Mouse (Mus musculus): ENCODE measurements at regions not wholly inside any gene's neighbourhood (a gene's known extent, or its start where the extent isn't known, plus 50 kb on each side); places are given as distances from the start of the nearest gene placed in this dataset.

DNA sequence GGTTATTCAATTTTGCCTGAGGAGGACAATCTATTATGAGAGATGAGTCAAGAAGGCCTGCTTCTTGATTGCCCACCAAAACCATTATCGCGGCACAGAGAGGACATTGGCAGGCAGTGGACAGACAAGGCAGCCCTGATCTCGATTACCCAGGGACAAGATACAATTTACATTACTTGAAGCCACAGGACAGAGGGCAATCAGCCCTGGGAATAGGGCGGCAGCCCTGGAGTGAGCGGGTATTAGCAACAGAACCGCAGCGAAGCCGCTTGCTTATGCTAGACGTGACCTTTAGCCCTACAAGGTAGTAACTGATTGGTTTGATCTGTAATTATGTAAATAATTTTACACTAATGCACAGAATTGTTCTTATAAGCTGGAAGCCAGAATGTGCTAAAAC lies 586.0 kb upstream of the Pitx2 start:
- Histone ChIP-seq H3K4me1 (ENCODE audit: control insufficient read depth, insufficient read depth, low read length) (no peaks in the 10 kb centered on the region), H3K27me3 (ENCODE audit: control insufficient read depth, insufficient read depth, low read length) (no peaks in the 10 kb centered on the region), H3K36me3 (ENCODE audit: control insufficient read depth, insufficient read depth, low read length) (no peaks in the 10 kb centered on the region), H3K27ac (ENCODE audit: low read length) (no peak overlapping the region), H3K4me3 (replicated peaks; ENCODE audit: low read length) (no peak overlapping the region), H3K4me2 (ENCODE audit: low read depth, low read length) (no peak overlapping the region), H3K9me3 (replicated peaks; ENCODE audit: control insufficient read depth, low read length) (no peaks in the 10 kb centered on the region), H3K9ac (ENCODE audit: low read length) (no peak overlapping the region)
- no peak for ATAC-seq (ENCODE audit: insufficient read depth, low FRiP score)
- 76% methylated on average over 9 of the region's 9 CpGs for WGBS

DNA sequence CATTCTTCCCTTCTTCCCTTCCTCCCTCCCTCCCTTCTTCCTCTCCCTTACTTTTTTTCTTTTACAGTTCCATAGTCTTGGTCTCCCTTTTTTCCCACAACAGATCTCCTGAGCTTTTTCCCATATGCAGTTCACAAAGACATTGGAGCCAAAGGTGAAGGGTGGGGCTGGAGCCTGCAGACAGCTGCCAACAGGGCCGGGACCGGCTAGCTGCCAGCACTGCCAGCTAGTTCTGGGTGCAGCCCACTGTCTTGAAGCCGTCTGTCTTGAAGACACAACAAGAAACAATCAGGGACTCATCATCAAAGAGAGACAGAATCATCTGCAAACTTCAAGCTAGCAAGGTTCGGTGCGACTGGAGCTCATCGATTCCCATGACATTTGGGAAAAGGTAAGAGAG lies 588.9 kb upstream of the Pitx2 start:
- WGBS, result 75% methylated on average over 6 of the region's 6 CpGs

DNA sequence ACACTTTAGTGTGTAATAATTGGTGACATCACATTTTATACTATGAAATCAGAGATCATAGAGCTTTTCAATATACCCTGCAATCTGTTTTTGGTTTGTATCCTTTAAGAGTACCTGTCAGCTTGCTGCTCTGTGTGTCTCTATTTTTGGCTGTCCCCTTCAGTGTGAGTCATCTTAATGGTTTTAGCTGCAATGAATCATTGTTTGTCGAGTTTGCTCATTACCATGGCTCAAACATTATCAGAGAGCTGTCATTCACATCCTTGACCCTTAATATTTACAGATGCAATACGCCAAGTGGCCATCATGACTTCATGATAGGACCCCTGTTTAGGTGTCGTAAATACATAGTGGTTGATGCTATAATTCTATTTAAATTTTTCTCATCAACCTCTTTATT lies 591.0 kb upstream of the Pitx2 start:
- Histone ChIP-seq H3K27me3 (ENCODE audit: control insufficient read depth, insufficient read depth, low read length) (no peaks in the 10 kb centered on the region), H3K27ac (ENCODE audit: low read length) (no peak overlapping the region), H3K9ac (ENCODE audit: low read length) (no peak overlapping the region), H3K4me3 (replicated peaks; ENCODE audit: low read length) (no peak overlapping the region), H3K36me3 (ENCODE audit: control insufficient read depth, insufficient read depth, low read length) (no peaks in the 10 kb centered on the region), H3K4me2 (ENCODE audit: low read depth, low read length) (no peak overlapping the region), H3K9me3 (replicated peaks; ENCODE audit: control insufficient read depth, low read length) (no peaks in the 10 kb centered on the region), H3K4me1 (ENCODE audit: control insufficient read depth, insufficient read depth, low read length) (no peaks in the 10 kb centered on the region)
- 52% methylated on average over 3 of the region's 3 CpGs for whole genome bisulfite sequencing
- no peak for ATAC-seq (ENCODE audit: insufficient read depth, low FRiP score)

More for the DNA sequence above, 588.9 kb upstream of the Pitx2 start:
- no peaks in the 10 kb centered on the region for H3K36me3 ChIP-seq (ENCODE audit: control insufficient read depth, insufficient read depth, low read length)
- no peaks in the 10 kb centered on the region for H3K9me3 ChIP-seq (replicated peaks; ENCODE audit: control insufficient read depth, low read length)
- H3K4me3 ChIP-seq (replicated peaks; ENCODE audit: low read length), result no peak overlapping the region
- no peak for ATAC-seq (ENCODE audit: insufficient read depth, low FRiP score)
- H3K27ac ChIP-seq (ENCODE audit: low read length), result no peak overlapping the region
- H3K9ac ChIP-seq (ENCODE audit: low read length), result no peak overlapping the region
- H3K27me3 ChIP-seq (ENCODE audit: control insufficient read depth, insufficient read depth, low read length), result no peaks in the 10 kb centered on the region
- H3K4me1 ChIP-seq (ENCODE audit: control insufficient read depth, insufficient read depth, low read length), result no peaks in the 10 kb centered on the region
- no peak overlapping the region for H3K4me2 ChIP-seq (ENCODE audit: low read depth, low read length)

DNA sequence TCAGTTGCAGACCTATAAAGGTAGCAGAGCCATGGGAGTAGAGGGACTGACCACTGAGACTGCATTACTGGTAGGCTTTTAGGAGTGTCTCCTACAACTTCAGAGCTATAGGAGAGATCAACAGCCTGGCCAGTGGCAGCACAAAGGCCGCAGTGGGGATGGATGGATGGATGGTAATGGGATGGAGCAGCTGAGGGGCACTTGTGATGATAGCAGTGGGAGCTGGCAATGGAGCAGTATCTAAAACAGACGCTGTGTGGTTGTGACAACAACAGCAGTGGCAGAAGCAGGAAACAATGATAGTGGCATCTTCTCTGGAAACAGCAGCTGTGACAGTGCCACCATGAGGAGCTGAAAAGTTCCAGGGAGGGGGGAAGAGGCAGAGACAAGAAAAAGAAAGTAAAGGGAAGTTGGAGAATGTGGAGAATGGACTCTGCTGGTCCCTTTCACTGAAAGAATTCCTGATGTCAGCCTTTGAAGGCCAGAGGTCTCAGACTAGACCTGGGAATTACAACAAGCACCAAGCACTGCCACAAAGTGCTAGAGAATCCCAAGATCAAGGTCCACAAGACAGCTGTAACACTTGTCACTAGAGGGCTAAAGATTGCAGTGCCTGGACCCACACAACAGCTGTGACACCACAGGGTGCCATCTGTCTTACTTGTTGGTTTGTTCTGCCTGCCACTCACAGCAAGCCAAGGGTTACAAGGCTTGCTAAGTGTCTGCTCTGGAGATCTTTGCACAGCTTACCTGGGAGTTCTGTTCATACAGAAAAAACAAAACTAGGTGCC lies 624.1 kb upstream of the Pitx2 start:
- H3K4me3 ChIP-seq (replicated peaks; ENCODE audit: low read length), result no peak overlapping the region
- no peak overlapping the region for H3K4me2 ChIP-seq (ENCODE audit: low read depth, low read length)
- no peaks in the 10 kb centered on the region for H3K4me1 ChIP-seq (ENCODE audit: control insufficient read depth, insufficient read depth, low read length)
- H3K27ac ChIP-seq (ENCODE audit: low read length), result no peak overlapping the region
- no peak for ATAC-seq (ENCODE audit: insufficient read depth, low FRiP score)
- WGBS, result 73% methylated on average over 2 of the region's 2 CpGs
- H3K36me3 ChIP-seq (ENCODE audit: control insufficient read depth, insufficient read depth, low read length), result no peaks in the 10 kb centered on the region
- H3K27me3 ChIP-seq (ENCODE audit: control insufficient read depth, insufficient read depth, low read length), result no peaks in the 10 kb centered on the region
- no peaks in the 10 kb centered on the region for H3K9me3 ChIP-seq (replicated peaks; ENCODE audit: control insufficient read depth, low read length)
- no peak overlapping the region for H3K9ac ChIP-seq (ENCODE audit: low read length)

DNA sequence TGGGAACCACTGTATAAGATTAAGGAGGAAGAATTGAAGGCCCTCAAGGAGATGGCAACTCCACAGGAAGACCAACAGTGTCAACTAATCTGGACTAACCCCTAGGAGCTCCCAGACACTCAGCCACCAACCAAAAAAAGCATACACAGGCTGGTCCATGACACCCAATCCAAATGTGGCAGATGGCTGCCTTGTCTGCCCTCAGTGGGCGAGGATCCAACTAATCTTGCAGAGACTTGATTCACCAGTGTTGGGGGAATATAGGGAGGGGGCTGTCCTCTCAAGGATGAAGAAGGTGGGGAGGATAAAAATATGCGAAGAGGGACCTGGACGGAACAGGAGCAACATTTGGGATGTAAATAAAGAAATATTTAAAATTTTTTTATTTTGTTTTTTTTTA lies 629.1 kb upstream of the Pitx2 start:
- no peak overlapping the region for H3K27ac ChIP-seq (ENCODE audit: low read length)
- H3K4me2 ChIP-seq (ENCODE audit: low read depth, low read length), result no peak overlapping the region
- H3K36me3 ChIP-seq (ENCODE audit: control insufficient read depth, insufficient read depth, low read length), result no peaks in the 10 kb centered on the region
- 83% methylated on average over 3 of the region's 3 CpGs for WGBS
- ATAC-seq (ENCODE audit: insufficient read depth, low FRiP score), result no peak
- no peak overlapping the region for H3K4me3 ChIP-seq (replicated peaks; ENCODE audit: low read length)
- H3K27me3 ChIP-seq (ENCODE audit: control insufficient read depth, insufficient read depth, low read length), result no peaks in the 10 kb centered on the region
- no peaks in the 10 kb centered on the region for H3K9me3 ChIP-seq (replicated peaks; ENCODE audit: control insufficient read depth, low read length)
- H3K9ac ChIP-seq (ENCODE audit: low read length), result no peak overlapping the region
- no peaks in the 10 kb centered on the region for H3K4me1 ChIP-seq (ENCODE audit: control insufficient read depth, insufficient read depth, low read length)

DNA sequence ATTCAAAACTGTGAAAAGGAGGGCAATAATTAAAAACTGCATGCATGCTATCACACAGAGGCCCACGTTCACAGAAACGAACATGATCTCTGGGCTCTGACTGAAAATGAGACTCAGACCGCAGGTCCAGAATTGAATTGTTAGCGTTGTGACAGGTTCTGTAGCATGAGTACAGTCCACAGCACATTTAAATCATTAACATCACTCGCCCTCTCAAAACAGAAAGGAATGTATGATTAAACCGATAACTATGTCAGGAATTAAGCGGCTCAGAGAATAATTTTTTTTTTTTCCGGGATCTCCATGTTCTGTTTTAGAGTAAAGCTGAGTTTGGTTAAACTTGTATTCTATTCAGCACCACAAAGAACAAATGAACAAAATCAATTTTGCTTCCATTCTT lies 634.3 kb upstream of the Pitx2 start:
- Histone ChIP-seq H3K4me3 (replicated peaks; ENCODE audit: low read length) (no peak overlapping the region), H3K36me3 (ENCODE audit: control insufficient read depth, insufficient read depth, low read length) (no peaks in the 10 kb centered on the region), H3K4me1 (ENCODE audit: control insufficient read depth, insufficient read depth, low read length) (no peaks in the 10 kb centered on the region), H3K4me2 (ENCODE audit: low read depth, low read length) (no peak overlapping the region), H3K9me3 (replicated peaks; ENCODE audit: control insufficient read depth, low read length) (no peaks in the 10 kb centered on the region), H3K9ac (ENCODE audit: low read length) (no peak overlapping the region), H3K27ac (ENCODE audit: low read length) (no peak overlapping the region), H3K27me3 (ENCODE audit: control insufficient read depth, insufficient read depth, low read length) (no peaks in the 10 kb centered on the region)
- ATAC-seq (ENCODE audit: insufficient read depth, low FRiP score), result no peak
- 58% methylated on average over 8 of the region's 8 CpGs for WGBS

DNA sequence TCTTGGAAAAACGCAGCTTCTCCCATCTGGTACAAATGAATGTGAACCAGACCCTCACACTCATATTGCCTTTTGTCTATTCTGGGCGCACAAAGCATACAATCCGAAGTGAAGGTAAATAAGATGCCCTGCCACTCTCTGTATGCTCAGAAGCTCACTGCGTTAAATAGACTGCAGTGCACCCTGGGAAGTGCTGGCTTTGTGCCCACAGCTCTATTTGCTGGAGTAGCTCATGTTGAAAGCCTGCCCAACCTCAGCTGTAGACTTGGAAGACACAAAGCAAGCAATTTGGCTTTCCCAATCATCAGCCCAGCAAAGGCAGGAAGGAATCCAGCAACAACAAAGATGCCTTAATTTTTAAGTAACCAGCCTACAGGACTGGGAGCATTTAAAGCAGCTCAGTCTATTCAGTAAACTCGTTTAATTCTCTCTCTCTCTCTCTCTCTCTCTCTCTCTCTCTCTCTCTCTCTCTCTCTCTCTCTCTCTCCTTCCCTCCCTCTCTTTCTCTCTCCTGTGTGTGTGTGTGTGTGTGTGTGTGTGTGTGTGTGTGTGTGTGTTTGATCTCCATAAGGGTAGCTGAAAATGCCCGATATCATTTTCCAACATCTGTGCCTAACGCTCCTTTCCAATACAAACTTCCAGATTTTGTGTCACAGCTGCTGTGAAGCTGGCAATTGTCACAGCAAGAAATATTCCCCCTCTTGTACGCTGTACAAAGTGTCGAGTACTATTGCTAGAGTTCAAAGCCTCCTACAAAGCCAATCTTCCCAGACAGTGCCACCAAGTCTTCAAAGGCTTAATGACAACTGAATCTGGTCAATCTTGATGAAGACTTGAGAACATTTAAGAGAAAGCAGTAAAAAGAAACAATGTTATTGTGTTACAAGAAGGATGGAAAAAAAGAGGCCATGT lies 650.5 kb upstream of the Fam241a start:
- H3K9me3 ChIP-seq (replicated peaks; ENCODE audit: control insufficient read depth, low read length), result no peaks in the 10 kb centered on the region
- ATAC-seq (ENCODE audit: insufficient read depth, low FRiP score), result peak; percentile 69
- no peak overlapping the region for H3K9ac ChIP-seq (ENCODE audit: low read length)
- no peaks in the 10 kb centered on the region for H3K4me1 ChIP-seq (ENCODE audit: control insufficient read depth, insufficient read depth, low read length)
- H3K27ac ChIP-seq (ENCODE audit: low read length), result no peak overlapping the region
- WGBS, result 43% methylated on average over 9 of the region's 9 CpGs
- H3K4me3 ChIP-seq (replicated peaks; ENCODE audit: low read length), result no peak overlapping the region
- H3K27me3 ChIP-seq (ENCODE audit: control insufficient read depth, insufficient read depth, low read length), result no peaks in the 10 kb centered on the region
- no peaks in the 10 kb centered on the region for H3K36me3 ChIP-seq (ENCODE audit: control insufficient read depth, insufficient read depth, low read length)
- no peak overlapping the region for H3K4me2 ChIP-seq (ENCODE audit: low read depth, low read length)

DNA sequence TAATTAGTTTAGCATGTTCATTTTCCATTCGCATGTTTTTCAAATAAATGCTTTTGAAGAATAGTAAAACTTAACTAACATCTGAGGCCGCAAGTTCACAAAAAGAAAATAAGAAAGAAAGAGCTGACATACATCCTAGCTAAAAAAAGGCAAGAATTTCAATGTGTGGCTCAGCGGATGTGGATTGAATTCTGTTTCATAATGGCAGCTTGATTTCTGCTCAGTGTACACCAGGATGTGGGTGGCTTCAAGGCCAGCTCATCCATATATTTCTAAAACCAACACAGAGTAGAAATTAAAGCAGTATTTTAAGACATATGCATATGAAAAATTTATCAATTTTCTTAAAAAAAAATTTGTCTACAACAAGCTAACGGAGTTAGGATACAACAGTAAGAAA lies 629.3 kb upstream of the Fam241a start:
- 92% methylated on average over 4 of the region's 4 CpGs for WGBS
- no peak for ATAC-seq (ENCODE audit: insufficient read depth, low FRiP score)
- H3K36me3 ChIP-seq (ENCODE audit: control insufficient read depth, insufficient read depth, low read length), result no peaks in the 10 kb centered on the region
- no peak overlapping the region for H3K27ac ChIP-seq (ENCODE audit: low read length)
- H3K4me3 ChIP-seq (replicated peaks; ENCODE audit: low read length), result no peak overlapping the region
- no peaks in the 10 kb centered on the region for H3K27me3 ChIP-seq (ENCODE audit: control insufficient read depth, insufficient read depth, low read length)
- no peak overlapping the region for H3K4me2 ChIP-seq (ENCODE audit: low read depth, low read length)
- H3K9ac ChIP-seq (ENCODE audit: low read length), result no peak overlapping the region
- no peaks in the 10 kb centered on the region for H3K4me1 ChIP-seq (ENCODE audit: control insufficient read depth, insufficient read depth, low read length)
- H3K9me3 ChIP-seq (replicated peaks; ENCODE audit: control insufficient read depth, low read length), result no peaks in the 10 kb centered on the region

DNA sequence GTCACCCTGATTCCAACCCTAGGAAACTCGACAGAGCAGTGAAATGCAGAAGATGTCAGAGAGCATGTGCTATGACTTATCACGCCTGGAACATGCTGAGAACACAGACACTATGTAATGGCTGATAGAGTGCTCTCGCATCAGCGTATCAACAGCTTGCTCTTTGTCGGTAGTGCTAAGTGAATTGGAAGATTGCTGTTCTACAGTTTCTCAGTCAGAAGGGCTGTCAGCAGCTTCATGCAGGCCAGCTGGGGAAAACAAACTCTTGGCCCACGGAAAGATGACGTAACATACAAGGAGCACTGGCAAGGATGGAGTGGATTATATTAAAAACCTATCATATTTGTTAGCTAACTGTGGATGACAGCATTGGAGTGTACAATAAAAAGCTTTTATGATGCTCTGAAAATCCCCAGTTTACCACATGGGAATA lies 624.6 kb upstream of the Fam241a start:
- Histone ChIP-seq H3K4me2 (ENCODE audit: low read depth, low read length) (peak overlapping the region; percentile 42), H3K4me3 (replicated peaks; ENCODE audit: low read length) (no peak overlapping the region), H3K27ac (ENCODE audit: low read length) (peak overlapping the region; percentile 43; the same call in 1 of the 2 replicates), H3K9ac (ENCODE audit: low read length) (no peak overlapping the region), H3K9me3 (replicated peaks; ENCODE audit: control insufficient read depth, low read length) (no peaks in the 10 kb centered on the region), H3K36me3 (ENCODE audit: control insufficient read depth, insufficient read depth, low read length) (no peaks in the 10 kb centered on the region), H3K27me3 (ENCODE audit: control insufficient read depth, insufficient read depth, low read length) (no peaks in the 10 kb centered on the region), H3K4me1 (ENCODE audit: control insufficient read depth, insufficient read depth, low read length) (no peaks in the 10 kb centered on the region)
- peak; percentile 86 for ATAC-seq (ENCODE audit: insufficient read depth, low FRiP score)
- 46% methylated on average over 7 of the region's 7 CpGs for WGBS
